Mouse (Mus musculus) embryonic facial prominence, embryonic 15.5 days (tissue): ENCODE measurements at regions not wholly inside any gene's neighbourhood (a gene's known extent, or its start where the extent isn't known, plus 50 kb on each side); places are given as distances from the start of the nearest gene placed in this dataset.

Source experiments
- ATAC-seq: fragments of 200-750 bp; cut with Nextera tagmentation; 2 replicates; pipeline ENCODE4 v1.8.0; 2017; ENCODE audit warnings: low read depth, moderate TSS enrichment; ENCODE audit not compliant: insufficient number of reproducible peaks, low FRiP score, low TSS enrichment
- H3K27ac ChIP-seq: fragments of 300-500 bp; sonication (generic); replicated peaks from 2 replicates; pipeline ENCODE4 v1.5.1; 2015; ENCODE audit warnings: mild to moderate bottlenecking, inconsistent platforms
- H3K27me3 ChIP-seq: fragments of 300-500 bp; sonication (generic); 2 replicates; pipeline ENCODE4 v1.6.1; 2015; ENCODE audit warnings: inconsistent platforms
- H3K36me3 ChIP-seq: fragments of 300-500 bp; sonication (generic); 2 replicates; pipeline ENCODE4 v1.6.1; 2015; ENCODE audit warnings: mild to moderate bottlenecking, inconsistent platforms
- H3K4me1 ChIP-seq: fragments of 300-500 bp; sonication (generic); 2 replicates; pipeline ENCODE4 v1.6.1; 2015; ENCODE audit warnings: inconsistent platforms
- H3K4me2 ChIP-seq: fragments of 300-500 bp; sonication (generic); replicated peaks from 2 replicates; pipeline ENCODE4 v1.6.1; 2015; ENCODE audit warnings: mild to moderate bottlenecking, inconsistent platforms
- H3K4me3 ChIP-seq: fragments of 300-500 bp; sonication (generic); replicated peaks from 2 replicates; pipeline ENCODE4 v1.5.1; 2015; ENCODE audit warnings: mild to moderate bottlenecking, inconsistent platforms
- H3K9ac ChIP-seq: fragments of 300-500 bp; sonication (generic); 2 replicates; pipeline ENCODE4 v1.6.1; 2015; ENCODE audit warnings: inconsistent platforms
- H3K9me3 ChIP-seq: fragments of 300-500 bp; sonication (generic); replicated peaks from 2 replicates; pipeline ENCODE4 v1.6.1; 2016; ENCODE audit warnings: inconsistent platforms
- WGBS: fragments of 180-500 bp; shearing (Covaris S2); methylation state at CpG from one replicate; pipeline ENCODE4 v1.1.7; 2015; 5-methylcytosine and 5-hydroxymethylcytosine counted together

GRCm38 (mm10) chr10:66348398-66348797, 747.5 kb upstream of the Jmjd1c start:
- ATAC-seq: no peak
- Histone ChIP-seq H3K27me3 (no peaks in the 10 kb centered on the region), H3K27ac (no peak overlapping the region), H3K4me1 (no peaks in the 10 kb centered on the region), H3K4me2 (no peak overlapping the region), H3K36me3 (no peaks in the 10 kb centered on the region), H3K9ac (no peak overlapping the region), H3K4me3 (no peak overlapping the region), H3K9me3 (no peaks in the 10 kb centered on the region)
- 68% methylated on average over 3 of the region's 3 CpGs for WGBS

- Histone ChIP-seq H3K9ac (no peak overlapping the region), H3K27ac (no peak overlapping the region), H3K36me3 (no peaks in the 10 kb centered on the region), H3K4me1 (no peaks in the 10 kb centered on the region), H3K4me2 (no peak overlapping the region), H3K27me3 (no peaks in the 10 kb centered on the region), H3K4me3 (no peak overlapping the region), H3K9me3 (no peaks in the 10 kb centered on the region)
- WGBS: 48% methylated on average over 1 of the region's 1 CpGs
- no peak for ATAC-seq
Observed at GRCm38 (mm10) chr10:66351036-66351435, 744.9 kb upstream of the Jmjd1c start.

- no peaks in the 10 kb centered on the region for H3K27me3 ChIP-seq
- no peak overlapping the region for H3K27ac ChIP-seq
- H3K4me2 ChIP-seq: no peak overlapping the region
- ATAC-seq: no peak; the same call in 1 of the 2 replicates
- no peak overlapping the region for H3K9ac ChIP-seq
- H3K4me3 ChIP-seq: no peak overlapping the region
- no peaks in the 10 kb centered on the region for H3K36me3 ChIP-seq
- no peaks in the 10 kb centered on the region for H3K9me3 ChIP-seq
- no peaks in the 10 kb centered on the region for H3K4me1 ChIP-seq
- 66% methylated on average over 1 of the region's 1 CpGs for WGBS
Observed at GRCm38 (mm10) chr10:66354072-66354471, 741.9 kb upstream of the Jmjd1c start.

- ATAC-seq: no peak
Observed at GRCm38 (mm10) chr10:66354986-66355385, 740.9 kb upstream of the Jmjd1c start.

GRCm38 (mm10) chr10:66357736-66358135, 738.2 kb upstream of the Jmjd1c start:
- Histone ChIP-seq H3K27ac (no peak overlapping the region), H3K36me3 (no peaks in the 10 kb centered on the region), H3K9me3 (no peaks in the 10 kb centered on the region), H3K27me3 (no peaks in the 10 kb centered on the region), H3K4me3 (no peak overlapping the region), H3K4me1 (no peaks in the 10 kb centered on the region), H3K4me2 (no peak overlapping the region), H3K9ac (no peak overlapping the region)
- no peak for ATAC-seq
- whole genome bisulfite sequencing: 86% methylated on average over 9 of the region's 9 CpGs

More at GRCm38 (mm10) chr10:66354986-66355385, 740.9 kb upstream of the Jmjd1c start:
- WGBS: 62% methylated on average over 2 of the region's 2 CpGs
- H3K4me1 ChIP-seq: no peaks in the 10 kb centered on the region
- no peak overlapping the region for H3K9ac ChIP-seq
- no peak overlapping the region for H3K27ac ChIP-seq
- no peaks in the 10 kb centered on the region for H3K36me3 ChIP-seq
- H3K4me2 ChIP-seq: no peak overlapping the region
- no peak overlapping the region for H3K4me3 ChIP-seq
- H3K27me3 ChIP-seq: no peaks in the 10 kb centered on the region
- H3K9me3 ChIP-seq: no peaks in the 10 kb centered on the region

GRCm38 (mm10) chr10:66370096-66370495, 725.8 kb upstream of the Jmjd1c start:
- Histone ChIP-seq H3K27me3 (no peaks in the 10 kb centered on the region), H3K4me1 (no peaks in the 10 kb centered on the region)
- WGBS: 48% methylated on average over 3 of the region's 3 CpGs

GRCm38 (mm10) chr10:66371756-66372155, 724.2 kb upstream of the Jmjd1c start:
- H3K4me2 ChIP-seq: no peak overlapping the region
- no peak for ATAC-seq
- H3K9ac ChIP-seq: no peak overlapping the region
- H3K36me3 ChIP-seq: no peaks in the 10 kb centered on the region
- no peak overlapping the region for H3K27ac ChIP-seq
- no peak overlapping the region for H3K4me3 ChIP-seq
- 78% methylated on average over 2 of the region's 2 CpGs for WGBS
- H3K4me1 ChIP-seq: no peaks in the 10 kb centered on the region
- H3K27me3 ChIP-seq: no peaks in the 10 kb centered on the region
- H3K9me3 ChIP-seq: no peaks in the 10 kb centered on the region

More at GRCm38 (mm10) chr10:66370096-66370495, 725.8 kb upstream of the Jmjd1c start:
- Histone ChIP-seq H3K27ac (no peak overlapping the region), H3K4me2 (no peak overlapping the region), H3K9me3 (no peaks in the 10 kb centered on the region), H3K4me3 (no peak overlapping the region), H3K9ac (no peak overlapping the region), H3K36me3 (no peaks in the 10 kb centered on the region)
- no peak for ATAC-seq
